Mouse (Mus musculus) G1E (cell line): ENCODE results near the gene Mindy2. TPM values are rescaled to one million over a fixed set of nuclear protein-coding genes. Genes with fewer than 3 reads are reported as not detected.
"Not testable (repeated sequence)": the region's sequence is repeated elsewhere in the genome, so short reads cannot be mapped to it uniquely, and the experiment has no call there.

Experiments used
- ATAC-seq: 2 replicates; pipeline ENCODE4 v1.8.0; 2016; ENCODE audit warnings: mild to moderate bottlenecking; ENCODE audit not compliant: insufficient number of reproducible peaks, poor library complexity, low FRiP score, severe bottlenecking; ENCODE audit errors: extremely low read depth
- DNase-seq: peaks from one replicate; pipeline ENCODE4 v3.0.0; 2012; ENCODE audit warnings: low spot score
- H3K27me3 ChIP-seq: 2 replicates; pipeline ENCODE4 v1.6.1; 2012; ENCODE audit warnings: mild to moderate bottlenecking, low read length, inconsistent platforms; ENCODE audit not compliant: insufficient read depth
- H3K36me3 ChIP-seq: replicated peaks from 2 replicates; pipeline ENCODE3; 2012; ENCODE audit warnings: mild to moderate bottlenecking, inconsistent platforms
- H3K4me1 ChIP-seq: 2 replicates; pipeline ENCODE4 v1.6.1; 2012; ENCODE audit warnings: low read depth, low read length, inconsistent platforms, mixed read lengths; ENCODE audit not compliant: insufficient read depth
- H3K4me3 ChIP-seq: 2 replicates; pipeline ENCODE4 v1.5.1; 2012; ENCODE audit warnings: low read depth, mild to moderate bottlenecking, inconsistent platforms, low read length, moderate library complexity, mixed read lengths
- H3K9me3 ChIP-seq: replicated peaks from 2 replicates; pipeline ENCODE4 v1.6.1; 2012; ENCODE audit warnings: inconsistent platforms
- CTCF ChIP-seq: IDR thresholded peaks from 2 replicates; pipeline ENCODE4 v1.5.1; 2012; ENCODE audit warnings: low read depth, low read length, inconsistent platforms, mixed read lengths
- GATA1 ChIP-seq: IDR thresholded peaks from 2 replicates; pipeline ENCODE4 v1.6.1; 2012; ENCODE audit warnings: borderline replicate concordance, low read length, inconsistent platforms, mixed read lengths
- GATA2 ChIP-seq: IDR thresholded peaks from 2 replicates; pipeline ENCODE4 v1.6.1; 2012; ENCODE audit warnings: low read depth, low read length, inconsistent platforms, borderline replicate concordance
- POLR2AphosphoS5 ChIP-seq: IDR thresholded peaks from 2 replicates; pipeline ENCODE4 v1.6.1; 2012; ENCODE audit warnings: low read depth, low read length, inconsistent platforms; ENCODE audit not compliant: insufficient replicate concordance
- TAL1 ChIP-seq: conservative IDR thresholded peaks from 2 replicates; pipeline ENCODE4 v1.6.1; 2012; ENCODE audit warnings: low read depth, low read length, inconsistent platforms, mixed read lengths
- polyA plus RNA-seq: library from polyadenylated mRNA; stranded (reverse); fragments of >175 nt; gene quantifications from 2 replicates; pipeline ENCODE4 v1.2.3, GENCODE M21; 2012
- total RNA-seq, 2 experiments: library from RNA; stranded (forward) in 1 of 2; stranded (reverse) in 1 of 2; fragments of 200-1000 nt in 1 of 2; fragments of >200 nt in 1 of 2; fragmentation: Nextera tagmentation in 1 of 2; gene quantifications; 2 replicates each; pipeline ENCODE4 v1.2.3; 2014 to 2017

Mindy2 gene
- total and polyA plus RNA-seq, 3 experiments: 16.2 to 50.7 (median 38.4) TPM

DNA sequence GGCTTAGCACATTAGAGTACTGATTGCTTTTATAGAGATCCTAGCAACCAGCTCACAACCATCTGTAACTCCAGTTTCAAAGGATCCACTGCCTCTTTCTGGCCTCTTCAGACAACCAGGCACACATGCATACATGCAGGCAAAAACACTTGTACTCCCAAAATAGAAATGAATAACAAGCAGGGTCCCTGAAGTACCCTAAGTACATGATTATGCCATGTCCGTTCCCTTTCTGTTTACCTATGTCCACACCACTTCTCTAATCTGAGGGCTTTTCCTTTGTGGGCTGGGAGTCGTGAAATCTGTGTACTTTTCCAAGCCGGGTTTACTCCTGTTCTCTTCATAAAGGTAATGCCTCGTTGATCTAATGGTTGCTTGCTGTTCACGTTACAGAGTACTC is 89.3 kb downstream of the Mindy2 start:
- ATAC-seq: no peak

DNA sequence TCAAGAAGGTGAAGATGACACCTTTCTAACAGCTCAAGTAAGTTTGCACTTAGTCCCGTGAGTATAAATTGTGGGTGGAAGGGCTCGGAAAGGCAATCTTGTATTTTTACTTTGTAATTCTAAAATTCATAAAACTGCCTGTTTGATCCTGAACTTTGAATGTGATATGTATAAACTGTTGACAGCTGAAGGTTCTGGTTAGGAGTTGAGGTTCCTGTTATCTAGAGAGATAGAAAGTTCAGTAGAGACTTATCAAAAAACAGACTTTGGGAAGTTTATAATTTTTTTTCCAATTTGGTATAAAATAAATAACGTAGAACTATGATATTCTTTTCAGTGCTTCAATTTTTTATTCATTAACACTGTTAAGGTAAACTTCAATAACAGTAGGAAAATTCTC is 94.1 kb downstream of the Mindy2 start:
- no peak overlapping the region for H3K4me3 ChIP-seq
- H3K36me3 ChIP-seq: peaks cover 74% of the 10 kb centered on the region
- DNase-seq: no peak
- ATAC-seq: no peak
- TF ChIP-seq GATA1 (no peak), TAL1 (no peak), POLR2AphosphoS5 (no peak), CTCF (no peak), GATA2 (no peak)
- H3K4me1 ChIP-seq: peaks cover 3% of the 10 kb centered on the region; the same call in 1 of the 2 replicates
- H3K27me3 ChIP-seq: no peaks in the 10 kb centered on the region
- no peaks in the 10 kb centered on the region for H3K9me3 ChIP-seq

More for the DNA sequence above, 89.3 kb downstream of the Mindy2 start:
- TF ChIP-seq GATA1 (no peak), GATA2 (no peak), POLR2AphosphoS5 (no peak), TAL1 (no peak), CTCF (no peak)
- Histone ChIP-seq H3K4me1 (0 out of 2 replicates have a peak, but pooled peaks cover 3% of the 10 kb centered on the region), H3K9me3 (no peaks in the 10 kb centered on the region), H3K27me3 (no peaks in the 10 kb centered on the region), H3K4me3 (no peak overlapping the region), H3K36me3 (peaks cover 64% of the 10 kb centered on the region)
- DNase-seq: no peak

- DNase-seq: no peak
- ATAC-seq: no peak
- no peaks in the 10 kb centered on the region for H3K9me3 ChIP-seq
- TF ChIP-seq GATA2: no peak
- TF ChIP-seq CTCF: no peak
- no peak for TF ChIP-seq GATA1
- TF ChIP-seq TAL1: no peak
- no peak for TF ChIP-seq POLR2AphosphoS5
- H3K4me3 ChIP-seq: no peak overlapping the region
- H3K27me3 ChIP-seq: no peaks in the 10 kb centered on the region
- H3K36me3 ChIP-seq: peaks cover 67% of the 10 kb centered on the region
- no peaks in the 10 kb centered on the region; the same call in 1 of the 2 replicates for H3K4me1 ChIP-seq
Observed at GRCm38 (mm10) chr9:70556796-70557195, 100.2 kb downstream of the Mindy2 start.

GRCm38 (mm10) chr9:70555431-70555830 is 101.5 kb downstream of the Mindy2 start:
- Histone ChIP-seq H3K4me3 (no peak overlapping the region), H3K4me1 (no peaks in the 10 kb centered on the region), H3K27me3 (no peaks in the 10 kb centered on the region), H3K9me3 (no peaks in the 10 kb centered on the region), H3K36me3 (peaks cover 63% of the 10 kb centered on the region)
- ATAC-seq: no peak
- no peak for DNase-seq
- TF ChIP-seq CTCF (no peak), GATA2 (no peak), POLR2AphosphoS5 (no peak), GATA1 (no peak), TAL1 (no peak)

DNA sequence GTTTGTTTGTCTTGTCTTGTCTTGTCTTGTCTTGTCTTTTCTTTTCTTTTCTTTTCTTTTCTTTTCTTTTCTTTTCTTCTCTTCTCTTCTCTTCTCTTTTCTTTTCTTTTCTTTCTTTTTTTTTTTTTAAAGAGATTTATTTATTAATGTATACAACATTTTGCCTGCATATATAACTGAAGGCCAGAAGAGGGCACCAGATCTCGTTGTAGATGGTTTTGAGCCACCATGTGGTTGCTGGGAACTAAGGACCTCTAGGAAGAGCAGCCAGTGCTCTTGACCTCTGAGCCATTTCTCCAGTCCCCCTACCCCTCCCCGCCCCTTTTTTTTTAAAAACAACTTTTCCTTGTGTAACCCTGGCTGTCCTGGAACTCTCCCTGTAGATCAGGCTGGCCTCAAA is 104.7 kb downstream of the Mindy2 start:
- H3K4me1 ChIP-seq, H3K27me3 ChIP-seq, H3K4me3 ChIP-seq, DNase-seq, H3K9me3 ChIP-seq, ATAC-seq: not testable (repeated sequence)
- H3K36me3 ChIP-seq: peaks cover 64% of the 10 kb centered on the region

GRCm38 (mm10) chr9:70551524-70551923 is 105.5 kb downstream of the Mindy2 start:
- ATAC-seq: no peak

More at GRCm38 (mm10) chr9:70551524-70551923, 105.5 kb downstream of the Mindy2 start:
- no peaks in the 10 kb centered on the region for H3K9me3 ChIP-seq
- TF ChIP-seq GATA2 (no peak), CTCF (no peak), POLR2AphosphoS5 (no peak), GATA1 (no peak)
- DNase-seq: no peak
- H3K4me1 ChIP-seq: peaks cover 5% of the 10 kb centered on the region; the same call in 1 of the 2 replicates
- H3K4me3 ChIP-seq: no peak overlapping the region
- no peaks in the 10 kb centered on the region for H3K27me3 ChIP-seq
- H3K36me3 ChIP-seq: peaks cover 67% of the 10 kb centered on the region

Other genes starting within 250 kb of the Mindy2 start
- 117 and 131 TPM in 2 replicates for gene Ccnb2, start 235.6 kb downstream of the Mindy2 start, total RNA-seq (2014; fragmentation: Nextera tagmentation)
- 120 and 125 TPM in 2 replicates for gene Ccnb2, start 235.6 kb downstream of the Mindy2 start, total RNA-seq (2017)
- gene Ccnb2, start 235.6 kb downstream of the Mindy2 start, polyA plus RNA-seq: 66.3 and 77.8 TPM in 2 replicates
- gene Rnf111, start 153.4 kb downstream of the Mindy2 start, total RNA-seq (2014; fragmentation: Nextera tagmentation): 76.5 and 83.3 TPM in 2 replicates
- gene Rnf111, start 153.4 kb downstream of the Mindy2 start, total RNA-seq (2017): 30.6 and 39.4 TPM in 2 replicates
- gene Rnf111, start 153.4 kb downstream of the Mindy2 start, polyA plus RNA-seq: 7.2 and 7.3 TPM in 2 replicates
- 125 and 144 TPM in 2 replicates for gene Sltm, start 114.4 kb downstream of the Mindy2 start, total RNA-seq (2014; fragmentation: Nextera tagmentation)
- 62.9 and 73.9 TPM in 2 replicates for gene Sltm, start 114.4 kb downstream of the Mindy2 start, total RNA-seq (2017)
- gene Sltm, start 114.4 kb downstream of the Mindy2 start, polyA plus RNA-seq: 9.7 and 12.2 TPM in 2 replicates
- gene Gm10642, start 923 bp downstream of the Mindy2 start, total RNA-seq (2014; fragmentation: Nextera tagmentation): 0.78 TPM in 1 of 2 replicates, not detected in the other
- 2.4 and 3.0 TPM in 2 replicates for gene Gm10642, start 923 bp downstream of the Mindy2 start, total RNA-seq (2017)
- 0.87 and 1.1 TPM in 2 replicates for gene Gm10642, start 923 bp downstream of the Mindy2 start, polyA plus RNA-seq
- 117 and 128 TPM in 2 replicates for gene Adam10, start 21.8 kb upstream of the Mindy2 start, total RNA-seq (2014; fragmentation: Nextera tagmentation)
- gene Adam10, start 21.8 kb upstream of the Mindy2 start, total RNA-seq (2017): 34.6 and 45.9 TPM in 2 replicates
- 37.5 and 40.7 TPM in 2 replicates for gene Adam10, start 21.8 kb upstream of the Mindy2 start, polyA plus RNA-seq